Mouse (Mus musculus): ENCODE measurements around the gene Gm47985. TPM values are rescaled to one million over a fixed set of nuclear protein-coding genes. Genes with fewer than 3 reads are reported as not detected.

Gm47985 gene
- total and polyA plus RNA-seq, 3 experiments: 0.19 to 0.25 TPM; not detected in 1

GRCm38 (mm10) chr1:151140956-151141355 lies 41.4 kb upstream of the Gm47985 start:
- TF ChIP-seq USF1 (IDR thresholded peaks at IDR 0.05; ENCODE audit: low read depth, low read length): no peak
- no peak overlapping the region for H3K4me3 ChIP-seq (ENCODE audit: control insufficient read depth in 1 of 2, insufficient read depth in 1 of 2, low read depth in 2 of 2, low read length in 2 of 2)
- H3K27me3 ChIP-seq (ENCODE audit: control insufficient read depth in 1 of 2, insufficient read depth in 2 of 2, low read length in 2 of 2): no peaks in the 10 kb centered on the region
- no peaks in the 10 kb centered on the region for H3K9me3 ChIP-seq (replicated peaks; ENCODE audit: insufficient read depth, low read length)
- no peak overlapping the region for H3K27ac ChIP-seq (ENCODE audit: control insufficient read depth, low read depth, low read length)
- H3K4me1 ChIP-seq (ENCODE audit: control insufficient read depth in 1 of 2, insufficient read depth in 2 of 2, low read length in 2 of 2): no peaks in the 10 kb centered on the region; a peak in 1 of 4 replicates
- no peaks in the 10 kb centered on the region for H3K36me3 ChIP-seq (ENCODE audit: control insufficient read depth in 1 of 2, insufficient read depth in 2 of 2, low read length in 2 of 2)
- no peaks in the 10 kb centered on the region for H3K79me2 ChIP-seq (ENCODE audit: control insufficient read depth, insufficient read depth, low read length, poor library complexity)
- DNase-seq (ENCODE audit: low read depth, low spot score): no peak
- no peak overlapping the region for H3K9ac ChIP-seq (ENCODE audit: control insufficient read depth, low read depth, low read length, poor library complexity, severe bottlenecking)

- TF ChIP-seq GABPA (IDR thresholded peaks at IDR 0.05; ENCODE audit: low read depth, low read length) (no peak), NRF1 (IDR thresholded peaks at IDR 0.05; ENCODE audit: insufficient read depth, low read depth, low read length, poor library complexity, severe bottlenecking) (no peak), MXI1 (IDR thresholded peaks at IDR 0.05; ENCODE audit: low read depth, low read length) (no peak), ZKSCAN1 (IDR thresholded peaks at IDR 0.05; ENCODE audit: low read depth, low read length) (no peak), SMC3 (IDR thresholded peaks at IDR 0.05; ENCODE audit: low read depth, low read length) (no peak), EP300 (IDR thresholded peaks at IDR 0.05; ENCODE audit: low read depth in 1 of 2, low read length in 2 of 2) (no peak), UBTF (IDR thresholded peaks at IDR 0.05; ENCODE audit: borderline replicate concordance, insufficient read depth, low read depth, low read length) (no peak), NELFE (IDR thresholded peaks at IDR 0.05; ENCODE audit: low read depth, low read length) (no peak), SIN3A (IDR thresholded peaks at IDR 0.05; ENCODE audit: low read length) (no peak), GATA1 (IDR thresholded peaks at IDR 0.05; ENCODE audit: low read depth, low read length) (no peak), TAL1 (IDR thresholded peaks at IDR 0.05; ENCODE audit: low read length) (no peak), MAX (IDR thresholded peaks at IDR 0.05; ENCODE audit: low read length) (no peak), CHD2 (IDR thresholded peaks at IDR 0.05; ENCODE audit: low read length) (no peak), HCFC1 (IDR thresholded peaks at IDR 0.05; ENCODE audit: low read depth, low read length) (no peak), ZNF384 (IDR thresholded peaks at IDR 0.05; ENCODE audit: low read depth, low read length) (no peak), RCOR1 (IDR thresholded peaks at IDR 0.05; ENCODE audit: low read depth, low read length) (no peak), E2F4 (IDR thresholded peaks at IDR 0.05; ENCODE audit: borderline replicate concordance, low read depth, low read length) (no peak), TBP (IDR thresholded peaks at IDR 0.05; ENCODE audit: low read depth, low read length) (no peak), MEF2A (IDR thresholded peaks at IDR 0.05; ENCODE audit: extremely low read depth, insufficient replicate concordance, low read depth, low read length, poor library complexity, severe bottlenecking) (no peak)
These were observed 37.7 kb upstream of the Gm47985 start for GRCm38 (mm10) chr1:151144471-151145146.

More at GRCm38 (mm10) chr1:151144471-151145146, 37.7 kb upstream of the Gm47985 start:
- no peak overlapping the region for H3K4me3 ChIP-seq (ENCODE audit: control insufficient read depth in 1 of 2, insufficient read depth in 1 of 2, low read depth in 2 of 2, low read length in 2 of 2)
- H3K4me1 ChIP-seq (ENCODE audit: control insufficient read depth in 1 of 2, insufficient read depth in 2 of 2, low read length in 2 of 2): no peaks in the 10 kb centered on the region; a peak in 1 of 4 replicates
- H3K36me3 ChIP-seq (ENCODE audit: control insufficient read depth in 1 of 2, insufficient read depth in 2 of 2, low read length in 2 of 2): no peaks in the 10 kb centered on the region
- H3K9ac ChIP-seq (ENCODE audit: control insufficient read depth, low read depth, low read length, poor library complexity, severe bottlenecking): no peak overlapping the region
- H3K27ac ChIP-seq (ENCODE audit: control insufficient read depth, low read depth, low read length): no peak overlapping the region
- DNase-seq (ENCODE audit: low read depth, low spot score): no peak
- no peaks in the 10 kb centered on the region for H3K9me3 ChIP-seq (replicated peaks; ENCODE audit: insufficient read depth, low read length)
- H3K79me2 ChIP-seq (ENCODE audit: control insufficient read depth, insufficient read depth, low read length, poor library complexity): no peaks in the 10 kb centered on the region
- H3K27me3 ChIP-seq (ENCODE audit: control insufficient read depth in 1 of 2, insufficient read depth in 2 of 2, low read length in 2 of 2): no peaks in the 10 kb centered on the region
